Mouse (Mus musculus) kidney, adult 2 months (tissue): ENCODE results near the gene Gm8232. TPM values are rescaled to one million over a fixed set of nuclear protein-coding genes. Genes with fewer than 3 reads are reported as not detected.
"Not testable (repeated sequence)": the region's sequence is repeated elsewhere in the genome, so short reads cannot be mapped to it uniquely, and the experiment has no call there.

Source experiments
- DNase-seq: peaks from one replicate; pipeline ENCODE4 v3.0.0; 2021
- H3K27ac ChIP-seq: fragments of 200-500 bp; 2 replicates; pipeline ENCODE4 v1.5.1; 2012; ENCODE audit warnings: low read depth, low read length, control low read depth, inconsistent platforms; ENCODE audit not compliant: insufficient read depth
- H3K27me3 ChIP-seq: fragments of 200-500 bp; replicated peaks from 2 replicates; pipeline ENCODE4 v1.6.1; 2012; ENCODE audit warnings: mild to moderate bottlenecking, moderate library complexity, low read length, inconsistent platforms; ENCODE audit not compliant: control insufficient read depth, insufficient read depth
- H3K36me3 ChIP-seq: fragments of 200-500 bp; 2 replicates; pipeline ENCODE4 v1.6.1; 2012; ENCODE audit warnings: mild to moderate bottlenecking, moderate library complexity, low read length, inconsistent platforms; ENCODE audit not compliant: control insufficient read depth, insufficient read depth
- H3K4me1 ChIP-seq: fragments of 200-500 bp; 2 replicates; pipeline ENCODE4 v1.6.1; 2011; ENCODE audit warnings: low read length; ENCODE audit not compliant: control insufficient read depth, insufficient read depth
- H3K4me3 ChIP-seq: fragments of 200-500 bp; 2 replicates; pipeline ENCODE4 v1.5.1; 2011; ENCODE audit warnings: mild to moderate bottlenecking, low read depth, low read length, control low read depth; ENCODE audit not compliant: insufficient read depth
- WGBS: fragments of 180-500 bp; shearing (Covaris S2); methylation state at CpG from one replicate; pipeline ENCODE4 v1.1.7; 2018; 5-methylcytosine and 5-hydroxymethylcytosine counted together
- polyA plus RNA-seq: library from polyadenylated mRNA; depleted of rRNA; stranded (reverse); fragments of >200 nt; gene quantifications from 2 replicates; pipeline ENCODE4 v1.2.3, GENCODE M21; 2012; rRNA removed

Gene Gm8232
- not detected in 2 replicates for polyA plus RNA-seq

DNA sequence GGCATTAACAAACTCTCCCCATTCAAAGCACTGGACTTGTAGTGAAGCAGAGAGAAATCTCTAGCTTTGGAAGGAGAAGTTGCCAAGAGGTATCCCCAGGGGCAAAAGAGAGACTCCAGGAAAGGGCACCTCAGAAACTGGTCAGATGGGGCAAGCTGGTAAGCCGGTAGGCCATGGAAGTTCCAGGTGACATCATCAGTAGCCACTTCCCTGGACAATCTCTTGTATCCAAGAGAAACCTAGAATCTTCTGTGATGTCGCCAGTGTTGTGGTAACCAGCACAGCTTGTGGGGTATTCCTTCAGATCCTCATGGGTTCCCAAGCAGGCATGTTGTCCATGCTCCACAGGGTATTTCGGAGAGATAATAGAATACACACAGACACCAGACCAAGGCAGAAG, at the start of gene Gm8232:
Gm8232 (plus strand) TSS at position 301 of the 400 bp plus-strand sequence.
- H3K27ac ChIP-seq, H3K27me3 ChIP-seq, H3K4me3 ChIP-seq, H3K36me3 ChIP-seq, DNase-seq, H3K4me1 ChIP-seq: not testable (repeated sequence)
- 90% methylated on average over 3 of the region's 3 CpGs for WGBS

DNA sequence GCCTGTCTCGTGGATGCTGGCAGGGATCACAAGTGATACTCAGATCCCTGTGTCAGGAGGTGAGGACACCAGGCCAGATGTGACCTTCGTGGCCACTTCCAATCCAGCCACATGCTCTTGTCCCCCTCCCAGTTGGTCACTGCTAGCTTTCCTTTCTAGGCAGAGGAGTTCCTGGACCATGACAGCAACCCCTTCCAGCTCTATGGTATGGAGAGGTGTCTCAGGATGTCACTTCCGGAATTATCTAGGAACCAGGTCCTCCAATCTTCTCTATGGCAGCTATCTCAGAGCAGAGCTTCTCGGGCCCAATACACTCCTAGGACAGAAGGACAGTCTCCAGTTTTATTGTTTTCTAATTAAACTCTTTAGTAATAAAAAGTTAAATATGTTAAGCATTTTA, 49.2 kb upstream of the Gm8232 start:
- 74% methylated on average over 4 of the region's 4 CpGs for WGBS
- H3K27ac ChIP-seq, H3K4me3 ChIP-seq, H3K4me1 ChIP-seq, DNase-seq, H3K27me3 ChIP-seq, H3K36me3 ChIP-seq: not testable (repeated sequence)

DNA sequence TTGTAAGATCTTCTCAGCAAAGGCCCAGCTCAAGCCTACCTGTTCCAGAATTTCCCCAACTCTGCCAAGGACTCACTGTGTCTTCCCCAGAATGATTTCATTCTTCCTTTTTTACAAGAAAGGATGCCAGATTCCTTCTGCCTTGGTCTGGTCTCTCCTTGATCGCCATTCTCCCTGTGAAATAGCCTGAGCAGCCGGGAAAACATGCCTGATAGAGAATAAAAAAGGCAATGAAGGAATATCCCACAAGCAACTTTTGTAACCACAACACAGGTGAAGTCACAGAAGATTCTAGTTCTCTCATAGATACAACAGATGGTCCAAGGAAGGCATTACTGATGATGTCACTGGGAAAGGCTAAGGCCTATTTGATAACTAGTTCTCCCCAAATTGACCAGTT, 22.8 kb upstream of the Gm8232 start, which contains the start of gene Gm3371:
Gm3371 (minus strand) TSS at position 101 of the 400 bp plus-strand sequence.
- H3K27ac ChIP-seq, H3K27me3 ChIP-seq, H3K4me1 ChIP-seq, H3K4me3 ChIP-seq, DNase-seq, H3K36me3 ChIP-seq: not testable (repeated sequence)
- WGBS, result no CpG with 5 or more reads among the region's 2 CpGs

Other genes with a start within 250 kb of the Gm8232 start
- not detected in 2 replicates for gene Gm8212, start 236.0 kb upstream of the Gm8232 start, polyA plus RNA-seq
- 0.06 TPM in 1 of 2 replicates, not detected in the other for gene 4930503E14Rik, start 220.4 kb upstream of the Gm8232 start, polyA plus RNA-seq
- gene Gm8220, start 148.1 kb upstream of the Gm8232 start, polyA plus RNA-seq, result not detected in 2 replicates
- gene Gm5930, start 95.1 kb upstream of the Gm8232 start, polyA plus RNA-seq, result not detected in 2 replicates
- not detected in 2 replicates for gene Gm8229, start 68.3 kb upstream of the Gm8232 start, polyA plus RNA-seq
- not detected in 2 replicates for gene Gm3371, start 22.9 kb upstream of the Gm8232 start, polyA plus RNA-seq
- gene BC061237, start 58.8 kb downstream of the Gm8232 start, polyA plus RNA-seq, result not detected in 2 replicates
- not detected in 2 replicates for gene Gm17093, start 84.6 kb downstream of the Gm8232 start, polyA plus RNA-seq
- not detected in 2 replicates for gene Gm8247, start 149.5 kb downstream of the Gm8232 start, polyA plus RNA-seq
- not detected in 2 replicates for gene Gm5624, start 194.3 kb downstream of the Gm8232 start, polyA plus RNA-seq